Mouse (Mus musculus): Measurements from ENCODE around the gene 3110082I17Rik.

GRCm38 (mm10) chr5:139317751-139318504, 142.4 kb downstream of the 3110082I17Rik start:
- TF ChIP-seq TAL1 (IDR thresholded peaks at IDR 0.05; ENCODE audit: low read length) (no peak), GATA1 (IDR thresholded peaks at IDR 0.05; ENCODE audit: low read length) (no peak)

All from erythroblast, embryonic 14.5 days (primary cell).